Mouse (Mus musculus) retina, postnatal 1 day (tissue): ENCODE measurements around the gene Irf2bpl.
A peak's percentile ranks its signal among the peaks of the same experiment; 100 is the strongest.

Experiments used
- DNase-seq: peaks from one replicate; pipeline ENCODE4 v3.0.0-alpha.2; 2012

The Irf2bpl gene

GRCm38 (mm10) chr12:86883280-86884196 is 1.1 kb downstream of the Irf2bpl start:
- peak; percentile 67 for DNase-seq

GRCm38 (mm10) chr12:86883019-86883279 is 1.6 kb downstream of the Irf2bpl start:
- no peak for DNase-seq

GRCm38 (mm10) chr12:86882279-86883018 is 2.1 kb downstream of the Irf2bpl start:
- peak; percentile 62 for DNase-seq

GRCm38 (mm10) chr12:86881809-86882278 is 2.8 kb downstream of the Irf2bpl start:
- DNase-seq, result no peak

- DNase-seq, result no peak
These were observed 4.4 kb downstream of the Irf2bpl start for GRCm38 (mm10) chr12:86880090-86880723.

GRCm38 (mm10) chr12:86879446-86880085 is 5.0 kb downstream of the Irf2bpl start:
- DNase-seq, result no peak

- DNase-seq, result no peak
These were observed 5.9 kb downstream of the Irf2bpl start for GRCm38 (mm10) chr12:86878426-86879353.

- DNase-seq, result no peak
These were observed 7.6 kb downstream of the Irf2bpl start for GRCm38 (mm10) chr12:86876981-86877380.

GRCm38 (mm10) chr12:86876116-86876515 is 8.5 kb downstream of the Irf2bpl start:
- DNase-seq, result no peak

GRCm38 (mm10) chr12:86872335-86873040 is 12.1 kb downstream of the Irf2bpl start:
- DNase-seq, result no peak

GRCm38 (mm10) chr12:86871666-86872334 is 12.8 kb downstream of the Irf2bpl start:
- no peak for DNase-seq

GRCm38 (mm10) chr12:86870996-86871395 is 13.6 kb downstream of the Irf2bpl start:
- DNase-seq, result no peak

- no peak for DNase-seq
These were observed 14.8 kb downstream of the Irf2bpl start for GRCm38 (mm10) chr12:86869761-86870160.

GRCm38 (mm10) chr12:86867271-86868223 is 17.1 kb downstream of the Irf2bpl start:
- no peak for DNase-seq

- no peak for DNase-seq
These were observed 20.1 kb downstream of the Irf2bpl start for GRCm38 (mm10) chr12:86864316-86865020.

GRCm38 (mm10) chr12:86859924-86860790 is 24.4 kb downstream of the Irf2bpl start:
- peak; percentile 58 for DNase-seq

GRCm38 (mm10) chr12:86858983-86859872 is 25.4 kb downstream of the Irf2bpl start:
- DNase-seq, result no peak
